Mouse (Mus musculus): ENCODE results near the gene Pou3f3. TPM values are rescaled to one million over a fixed set of nuclear protein-coding genes. Genes with fewer than 3 reads are reported as not detected.

The Pou3f3 gene
- total and polyA plus RNA-seq, 3 experiments, result not detected

- Histone ChIP-seq H3K36me3 (ENCODE audit: control insufficient read depth in 1 of 2, insufficient read depth in 2 of 2, low read length in 2 of 2) (no peaks in the 10 kb centered on the region), H3K4me1 (ENCODE audit: control insufficient read depth in 1 of 2, insufficient read depth in 2 of 2, low read length in 2 of 2) (no peaks in the 10 kb centered on the region), H3K27ac (ENCODE audit: control insufficient read depth, low read depth, low read length) (no peak overlapping the region), H3K9ac (ENCODE audit: control insufficient read depth, low read depth, low read length, poor library complexity, severe bottlenecking) (no peak overlapping the region), H3K79me2 (ENCODE audit: control insufficient read depth, insufficient read depth, low read length, poor library complexity) (no peaks in the 10 kb centered on the region), H3K4me3 (ENCODE audit: control insufficient read depth in 1 of 2, insufficient read depth in 1 of 2, low read depth in 2 of 2, low read length in 2 of 2) (no peak overlapping the region), H3K27me3 (ENCODE audit: control insufficient read depth in 1 of 2, insufficient read depth in 2 of 2, low read length in 2 of 2) (no peaks in the 10 kb centered on the region), H3K9me3 (replicated peaks; ENCODE audit: insufficient read depth, low read length) (no peaks in the 10 kb centered on the region)
- no peak for DNase-seq (ENCODE audit: low read depth, low spot score)
- TF ChIP-seq JUND (IDR thresholded peaks at IDR 0.05; ENCODE audit: low read depth, low read length) (no peak), POLR2AphosphoS5 (IDR thresholded peaks at IDR 0.05; ENCODE audit: borderline replicate concordance, low read depth, low read length) (no peak), TCF12 (IDR thresholded peaks at IDR 0.05; ENCODE audit: low read depth, low read length) (no peak), CTCF (IDR thresholded peaks at IDR 0.05 in 2 of 3, conservative IDR thresholded peaks at IDR 0.05 in 1 of 3; ENCODE audit: control insufficient read depth in 1 of 3, insufficient read depth in 1 of 3, low read depth in 2 of 3, low read length in 3 of 3, poor library complexity in 1 of 3, severe bottlenecking in 1 of 3) (no peak), MAFK (IDR thresholded peaks at IDR 0.05; ENCODE audit: borderline replicate concordance, low read depth, low read length) (no peak), MXI1 (IDR thresholded peaks at IDR 0.05; ENCODE audit: low read depth, low read length) (no peak), POLR2A (IDR thresholded peaks at IDR 0.05; ENCODE audit: control insufficient read depth in 1 of 2, insufficient read depth in 1 of 2, low read depth in 1 of 2, low read length in 2 of 2, poor library complexity in 1 of 2) (no peak), HCFC1 (IDR thresholded peaks at IDR 0.05; ENCODE audit: low read depth, low read length) (no peak), RCOR1 (IDR thresholded peaks at IDR 0.05; ENCODE audit: low read depth, low read length) (no peak), TAL1 (IDR thresholded peaks at IDR 0.05; ENCODE audit: low read length) (no peak), TBP (IDR thresholded peaks at IDR 0.05; ENCODE audit: low read depth, low read length) (no peak), SMC3 (IDR thresholded peaks at IDR 0.05; ENCODE audit: low read depth, low read length) (no peak), MAZ (IDR thresholded peaks at IDR 0.05; ENCODE audit: low read depth, low read length) (no peak), MYC (IDR thresholded peaks at IDR 0.05; ENCODE audit: low read depth, low read length) (no peak), MYB (IDR thresholded peaks at IDR 0.05; ENCODE audit: low read depth, low read length) (no peak)
Observed at GRCm38 (mm10) chr1:42694290-42694664, 1.3 kb upstream of the Pou3f3 start.

- Histone ChIP-seq H3K4me1 (ENCODE audit: control insufficient read depth in 1 of 2, insufficient read depth in 2 of 2, low read length in 2 of 2) (no peaks in the 10 kb centered on the region), H3K27ac (ENCODE audit: control insufficient read depth, low read depth, low read length) (no peak overlapping the region), H3K9ac (ENCODE audit: control insufficient read depth, low read depth, low read length, poor library complexity, severe bottlenecking) (no peak overlapping the region), H3K79me2 (ENCODE audit: control insufficient read depth, insufficient read depth, low read length, poor library complexity) (no peaks in the 10 kb centered on the region), H3K27me3 (ENCODE audit: control insufficient read depth in 1 of 2, insufficient read depth in 2 of 2, low read length in 2 of 2) (no peaks in the 10 kb centered on the region), H3K9me3 (replicated peaks; ENCODE audit: insufficient read depth, low read length) (no peaks in the 10 kb centered on the region), H3K4me3 (ENCODE audit: control insufficient read depth in 1 of 2, insufficient read depth in 1 of 2, low read depth in 2 of 2, low read length in 2 of 2) (no peak overlapping the region), H3K36me3 (ENCODE audit: control insufficient read depth in 1 of 2, insufficient read depth in 2 of 2, low read length in 2 of 2) (no peaks in the 10 kb centered on the region)
- no peak for DNase-seq (ENCODE audit: low read depth, low spot score)
- no peak for TF ChIP-seq ZMIZ1 (IDR thresholded peaks at IDR 0.05; ENCODE audit: low read depth, low read length)
- no peak for TF ChIP-seq RAD21 (IDR thresholded peaks at IDR 0.05; ENCODE audit: low read depth, low read length)
- no peak for TF ChIP-seq HCFC1 (IDR thresholded peaks at IDR 0.05; ENCODE audit: low read depth, low read length)
- TF ChIP-seq MAX (IDR thresholded peaks at IDR 0.05; ENCODE audit: low read length), result no peak
- TF ChIP-seq SIN3A (IDR thresholded peaks at IDR 0.05; ENCODE audit: low read length), result no peak
- TF ChIP-seq JUND (IDR thresholded peaks at IDR 0.05; ENCODE audit: low read depth, low read length), result no peak
- TF ChIP-seq NELFE (IDR thresholded peaks at IDR 0.05; ENCODE audit: low read depth, low read length), result no peak
- no peak for TF ChIP-seq USF2 (IDR thresholded peaks at IDR 0.05; ENCODE audit: borderline replicate concordance in 1 of 2, insufficient read depth in 1 of 2, low read depth in 1 of 2, low read length in 2 of 2)
- no peak for TF ChIP-seq MAZ (IDR thresholded peaks at IDR 0.05; ENCODE audit: low read depth, low read length)
Observed at GRCm38 (mm10) chr1:42694665-42695577, 647 bp upstream of the Pou3f3 start.
